Mouse (Mus musculus) neural tube, embryonic 10.5 days (tissue): ENCODE measurements around the gene Gucy2c.

Experiments
- DNase-seq: peaks from one replicate; pipeline ENCODE4 v3.0.0-alpha.2; 2017; ENCODE audit warnings: low spot score; ENCODE audit errors: extremely low spot score

The Gucy2c gene

GRCm38 (mm10) chr6:136669274-136669673 is 112.3 kb downstream of the Gucy2c start:
- DNase-seq = no peak

GRCm38 (mm10) chr6:136668266-136668986 is 113.1 kb downstream of the Gucy2c start:
- DNase-seq = no peak

GRCm38 (mm10) chr6:136662063-136662462 is 119.5 kb downstream of the Gucy2c start:
- DNase-seq = no peak

GRCm38 (mm10) chr6:136661706-136662016 is 119.9 kb downstream of the Gucy2c start, which contains the start of gene Plbd1:
TSS of gene Plbd1 (minus strand) at chr6:136661928.
- peak; percentile 46 for DNase-seq

- no peak for DNase-seq
Measured at GRCm38 (mm10) chr6:136660831-136661705, 120.5 kb downstream of the Gucy2c start.

- DNase-seq = no peak
Measured at GRCm38 (mm10) chr6:136659226-136659625, 122.3 kb downstream of the Gucy2c start.

- no peak for DNase-seq
Measured at GRCm38 (mm10) chr6:136658303-136658702, 123.3 kb downstream of the Gucy2c start.

- DNase-seq = no peak
Measured at GRCm38 (mm10) chr6:136655786-136656185, 125.8 kb downstream of the Gucy2c start.

- no peak for DNase-seq
Measured at GRCm38 (mm10) chr6:136654470-136654869, 127.1 kb downstream of the Gucy2c start.

- DNase-seq = no peak
Measured at GRCm38 (mm10) chr6:136653331-136653730, 128.2 kb downstream of the Gucy2c start.

GRCm38 (mm10) chr6:136650664-136651063 is 130.9 kb downstream of the Gucy2c start:
- no peak for DNase-seq

GRCm38 (mm10) chr6:136647455-136647861 is 134.1 kb downstream of the Gucy2c start:
- no peak for DNase-seq
